Mouse (Mus musculus): ENCODE measurements around the gene 1700086D15Rik.

Gene 1700086D15Rik

GRCm38 (mm10) chr11:65133661-65134060, 26.0 kb downstream of the 1700086D15Rik start:
- DNase-seq = no peak

GRCm38 (mm10) chr11:65129110-65129509, 30.6 kb downstream of the 1700086D15Rik start:
- no peak for DNase-seq

GRCm38 (mm10) chr11:65128666-65129065, 31.0 kb downstream of the 1700086D15Rik start:
- no peak for DNase-seq

- DNase-seq = no peak
Measured at GRCm38 (mm10) chr11:65126566-65126965, 33.1 kb downstream of the 1700086D15Rik start.

- no peak for DNase-seq
Measured at GRCm38 (mm10) chr11:65124913-65125418, 34.7 kb downstream of the 1700086D15Rik start.

DNA sequence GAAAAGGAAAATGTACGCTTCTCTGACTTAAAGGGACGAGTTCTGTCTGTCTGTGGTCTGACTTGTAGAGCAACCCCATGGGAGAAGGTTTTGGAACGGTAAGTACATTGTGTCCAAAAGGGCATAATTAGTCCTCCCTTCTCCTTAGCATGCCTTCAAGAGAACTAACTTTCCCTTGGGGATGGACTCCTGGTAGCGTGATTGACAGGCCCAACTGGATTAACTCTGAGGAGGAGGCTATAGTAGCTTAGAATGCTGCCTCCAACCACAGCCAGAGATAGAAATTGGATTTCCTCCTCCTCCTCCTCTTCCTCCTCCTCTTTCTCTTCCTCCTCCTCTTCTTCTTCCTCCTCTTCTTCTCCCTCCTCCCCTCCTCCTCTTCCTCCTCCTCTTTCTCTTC, 39.4 kb downstream of the 1700086D15Rik start:
- DNase-seq = no peak

DNA sequence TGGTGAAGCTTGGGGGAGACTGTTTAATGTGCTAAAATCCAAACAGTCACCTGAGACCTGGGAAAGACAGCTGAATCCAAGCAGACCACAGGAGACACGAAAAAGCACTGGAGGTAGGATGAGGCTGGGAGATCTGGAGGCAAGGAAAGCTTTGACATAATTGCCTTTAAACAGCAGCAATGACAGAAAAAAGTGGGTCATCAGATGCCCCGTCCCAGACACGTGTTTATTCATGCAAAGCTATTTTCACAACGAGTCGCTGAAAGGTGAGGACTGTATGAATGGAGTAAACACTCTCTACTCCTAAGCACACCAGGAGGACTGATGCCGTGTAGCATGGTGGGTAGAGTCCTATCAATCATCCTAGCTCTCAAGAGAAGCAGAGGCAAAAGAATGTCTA, 43.9 kb downstream of the 1700086D15Rik start:
- DNase-seq = no peak

- DNase-seq = no peak
Measured at GRCm38 (mm10) chr11:65112086-65112485, 47.6 kb downstream of the 1700086D15Rik start.

GRCm38 (mm10) chr11:65111651-65112050, 48.0 kb downstream of the 1700086D15Rik start:
- no peak for DNase-seq

DNA sequence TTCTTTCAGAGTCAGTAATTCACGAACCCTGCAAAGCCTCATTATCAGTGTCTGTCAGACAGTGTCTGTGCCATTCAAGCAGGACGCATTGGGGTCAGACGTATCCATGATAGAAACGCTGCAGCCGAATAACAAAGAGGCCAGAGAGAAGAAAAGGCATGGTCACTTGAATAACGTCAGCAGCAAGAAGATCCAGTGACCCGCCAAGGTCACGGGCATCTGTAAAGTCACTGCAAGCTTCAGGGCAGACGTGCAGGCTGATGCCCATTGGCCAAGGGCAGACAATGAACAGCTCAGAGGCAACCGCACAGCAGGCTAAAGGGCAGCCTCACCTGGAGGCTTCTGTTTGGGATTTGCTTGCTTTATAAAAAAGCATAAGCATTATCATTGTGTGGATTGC, 49.6 kb downstream of the 1700086D15Rik start:
- no peak for DNase-seq

- DNase-seq = no peak
Measured at GRCm38 (mm10) chr11:65107734-65108171, 51.9 kb downstream of the 1700086D15Rik start.

GRCm38 (mm10) chr11:65107151-65107550, 52.5 kb downstream of the 1700086D15Rik start:
- DNase-seq = no peak

- DNase-seq = no peak
Measured at GRCm38 (mm10) chr11:65104076-65104475, 55.6 kb downstream of the 1700086D15Rik start.
